Mouse (Mus musculus): ENCODE data around the gene Ptpn13. TPM values are rescaled to one million over a fixed set of nuclear protein-coding genes. Genes with fewer than 3 reads are reported as not detected.

Gene Ptpn13
- polyA plus RNA-seq, 1 experiment: 25.9 TPM

- no peak for DNase-seq (ENCODE audit: low read depth)
These were observed 1.6 kb upstream of the Ptpn13 start for GRCm38 (mm10) chr5:103423305-103423926.

GRCm38 (mm10) chr5:103423927-103424315, 1.1 kb upstream of the Ptpn13 start:
- no peak for DNase-seq (ENCODE audit: low read depth)

GRCm38 (mm10) chr5:103425363-103426031, 505 bp downstream of the Ptpn13 start:
- no peak for DNase-seq (ENCODE audit: low read depth)

- no peak for DNase-seq (ENCODE audit: low read depth)
These were observed 1.3 kb downstream of the Ptpn13 start for GRCm38 (mm10) chr5:103426250-103426649.

- DNase-seq (ENCODE audit: low read depth): no peak
These were observed 6.0 kb downstream of the Ptpn13 start for GRCm38 (mm10) chr5:103430986-103431385.

GRCm38 (mm10) chr5:103431479-103431878, 6.5 kb downstream of the Ptpn13 start:
- no peak for DNase-seq (ENCODE audit: low read depth)

GRCm38 (mm10) chr5:103436039-103436944, 11.3 kb downstream of the Ptpn13 start:
- no peak for DNase-seq (ENCODE audit: low read depth)

- no peak for DNase-seq (ENCODE audit: low read depth)
These were observed 12.7 kb downstream of the Ptpn13 start for GRCm38 (mm10) chr5:103437714-103438113.

- no peak for DNase-seq (ENCODE audit: low read depth)
These were observed 14.2 kb downstream of the Ptpn13 start for GRCm38 (mm10) chr5:103439171-103439570.

GRCm38 (mm10) chr5:103440418-103441276, 15.7 kb downstream of the Ptpn13 start:
- DNase-seq (ENCODE audit: low read depth): no peak

GRCm38 (mm10) chr5:103441706-103442105, 16.7 kb downstream of the Ptpn13 start:
- DNase-seq (ENCODE audit: low read depth): no peak

- DNase-seq (ENCODE audit: low read depth): no peak
These were observed 17.3 kb downstream of the Ptpn13 start for GRCm38 (mm10) chr5:103442269-103442688.

- DNase-seq (ENCODE audit: low read depth): no peak
These were observed 17.9 kb downstream of the Ptpn13 start for GRCm38 (mm10) chr5:103442921-103443320.

- no peak for DNase-seq (ENCODE audit: low read depth)
These were observed 20.4 kb downstream of the Ptpn13 start for GRCm38 (mm10) chr5:103445383-103445782.

GRCm38 (mm10) chr5:103447806-103448416, 22.9 kb downstream of the Ptpn13 start:
- no peak for DNase-seq (ENCODE audit: low read depth)

GRCm38 (mm10) chr5:103448470-103448869, 23.5 kb downstream of the Ptpn13 start:
- DNase-seq (ENCODE audit: low read depth): no peak

GRCm38 (mm10) chr5:103450663-103451062, 25.7 kb downstream of the Ptpn13 start:
- peak; percentile 88 for DNase-seq (ENCODE audit: low read depth)

- no peak for DNase-seq (ENCODE audit: low read depth)
These were observed 28.6 kb downstream of the Ptpn13 start for GRCm38 (mm10) chr5:103453361-103454140.

- no peak for DNase-seq (ENCODE audit: low read depth)
These were observed 31.8 kb downstream of the Ptpn13 start for GRCm38 (mm10) chr5:103456794-103457193.

GRCm38 (mm10) chr5:103458411-103458810, 33.4 kb downstream of the Ptpn13 start:
- DNase-seq (ENCODE audit: low read depth): no peak

Measured in gonadal fat pad, adult 2 months (tissue).